Mouse (Mus musculus) lung, adult 2 months (tissue): ENCODE results near the gene Folr1.

Experiments used
- CTCF ChIP-seq: fragments of 200-500 bp; IDR thresholded peaks from 2 replicates; pipeline ENCODE4 v1.5.1; 2011; ENCODE audit warnings: mild to moderate bottlenecking, low read length, control low read depth; ENCODE audit not compliant: insufficient read depth
- POLR2A ChIP-seq: fragments of 200-500 bp; IDR thresholded peaks from 2 replicates; pipeline ENCODE4 v1.6.1; 2011; ENCODE audit warnings: low read depth, mild to moderate bottlenecking, control low read depth, low read length, borderline replicate concordance; ENCODE audit errors: extremely low read depth

- TF ChIP-seq POLR2A (no peak), CTCF (no peak)
These were observed 22.7 kb downstream of the Folr1 start for GRCm38 (mm10) chr7:101847934-101848333.
